Mouse (Mus musculus) bone marrow macrophage, adult 2 months (primary cell): ENCODE results near the gene Eya2. TPM values are rescaled to one million over a fixed set of nuclear protein-coding genes. Genes with fewer than 3 reads are reported as not detected.
"Not testable (repeated sequence)": the region's sequence is repeated elsewhere in the genome, so short reads cannot be mapped to it uniquely, and the experiment has no call there.

Source experiments
- H3K27ac ChIP-seq: 2 replicates; pipeline ENCODE4 v1.5.1; 2012; ENCODE audit warnings: low read depth, low read length; ENCODE audit not compliant: insufficient read depth
- H3K4me1 ChIP-seq: 2 replicates; pipeline ENCODE4 v1.6.1; 2012; ENCODE audit warnings: low read length; ENCODE audit not compliant: control insufficient read depth, insufficient read depth
- H3K4me3 ChIP-seq: 2 replicates; pipeline ENCODE4 v1.5.1; 2012; ENCODE audit warnings: mild to moderate bottlenecking, low read length, moderate library complexity; ENCODE audit not compliant: insufficient read depth
- CTCF ChIP-seq: IDR thresholded peaks from 2 replicates; pipeline ENCODE4 v1.5.1; 2012; ENCODE audit warnings: low read depth, mild to moderate bottlenecking, low read length, moderate library complexity
- POLR2A ChIP-seq: IDR thresholded peaks from 2 replicates; pipeline ENCODE4 v1.6.1; 2012; ENCODE audit warnings: mild to moderate bottlenecking, low read depth, low read length, borderline replicate concordance
- polyA plus RNA-seq: library from polyadenylated mRNA; stranded (reverse); fragments of >200 nt; gene quantifications from 2 replicates; pipeline ENCODE4 v1.2.4, GENCODE M21; 2012; ENCODE audit not compliant: missing spikeins, insufficient read depth, insufficient read length

Gene Eya2
- polyA plus RNA-seq, 1 experiment: 1.0 TPM

GRCm38 (mm10) chr2:165788005-165788404 is 193.2 kb downstream of the Eya2 start:
- TF ChIP-seq CTCF (no peak), POLR2A (no peak)
- H3K4me1 ChIP-seq: peaks cover 10% of the 10 kb centered on the region
- no peak overlapping the region for H3K27ac ChIP-seq
- no peak overlapping the region for H3K4me3 ChIP-seq

DNA sequence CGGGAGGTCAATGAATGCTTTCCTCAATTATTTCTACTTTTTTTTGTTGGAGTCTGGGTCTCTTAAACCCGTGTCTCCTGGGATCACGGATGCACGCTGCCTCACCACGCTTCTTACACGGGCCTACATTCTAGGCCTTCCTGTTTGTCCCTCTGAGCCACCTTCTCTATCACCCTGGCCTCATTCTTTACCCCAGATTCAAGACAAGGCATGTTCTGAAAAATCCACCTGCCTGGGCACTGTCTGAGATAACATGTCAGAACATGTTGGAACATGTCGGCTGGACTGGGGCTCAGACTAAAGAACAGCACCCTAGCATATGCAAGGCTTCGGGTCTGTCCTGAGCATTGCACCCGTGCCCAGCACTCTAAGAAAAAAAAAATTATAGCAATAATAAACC is 194.0 kb downstream of the Eya2 start:
- Histone ChIP-seq H3K27ac (no peak overlapping the region), H3K4me1 (peaks cover 18% of the 10 kb centered on the region), H3K4me3 (no peak overlapping the region)
- TF ChIP-seq POLR2A (no peak), CTCF (no peak)

DNA sequence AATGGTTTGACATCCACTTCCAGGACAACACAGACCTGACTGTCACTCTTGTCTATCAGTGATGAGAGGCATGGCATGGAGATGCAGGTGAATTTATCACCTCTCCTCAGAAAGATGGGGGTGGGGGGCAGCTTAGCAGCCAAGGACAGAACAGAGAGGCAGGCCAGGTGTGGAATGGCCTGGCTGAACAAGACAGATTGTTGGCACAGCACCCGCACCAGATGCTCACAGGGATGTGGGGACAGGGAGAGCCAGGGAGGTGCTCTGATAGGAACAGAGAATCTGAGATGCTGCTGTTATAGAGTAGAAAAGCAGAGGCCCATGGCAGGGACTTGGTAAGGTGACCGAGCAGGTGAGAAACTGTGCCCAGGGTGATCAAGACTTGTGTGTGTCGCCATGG is 194.8 kb downstream of the Eya2 start:
- Histone ChIP-seq H3K4me3 (no peak overlapping the region), H3K4me1 (peaks cover 18% of the 10 kb centered on the region), H3K27ac (no peak overlapping the region)
- TF ChIP-seq POLR2A: no peak
- TF ChIP-seq CTCF: no peak

DNA sequence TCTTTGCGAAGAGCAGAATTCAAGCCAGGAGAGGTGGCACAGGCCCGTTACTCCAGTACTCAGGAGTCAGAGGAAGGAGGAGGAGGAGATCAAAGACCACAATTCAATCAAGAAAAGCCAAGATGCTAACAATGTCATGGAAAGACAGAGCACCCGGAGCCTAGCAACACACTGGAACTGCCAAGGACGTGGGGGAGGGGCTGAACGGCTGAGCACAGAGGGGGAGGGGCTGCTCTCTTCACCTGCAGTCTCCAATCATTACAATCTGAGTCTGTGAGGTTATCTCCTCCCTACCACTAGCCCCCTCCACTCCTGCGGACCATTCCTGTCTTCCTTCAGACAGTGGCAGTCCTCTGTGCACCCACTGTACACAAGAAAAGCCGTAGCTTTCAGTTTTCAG is 196.2 kb downstream of the Eya2 start:
- TF ChIP-seq POLR2A (no peak), CTCF (no peak)
- Histone ChIP-seq H3K27ac (no peak overlapping the region), H3K4me3 (no peak overlapping the region), H3K4me1 (peaks cover 18% of the 10 kb centered on the region)

GRCm38 (mm10) chr2:165791657-165792056 is 196.8 kb downstream of the Eya2 start:
- Histone ChIP-seq H3K4me3 (no peak overlapping the region), H3K4me1 (peaks cover 18% of the 10 kb centered on the region), H3K27ac (no peak overlapping the region)
- no peak for TF ChIP-seq POLR2A
- TF ChIP-seq CTCF: peak; percentile 97

DNA sequence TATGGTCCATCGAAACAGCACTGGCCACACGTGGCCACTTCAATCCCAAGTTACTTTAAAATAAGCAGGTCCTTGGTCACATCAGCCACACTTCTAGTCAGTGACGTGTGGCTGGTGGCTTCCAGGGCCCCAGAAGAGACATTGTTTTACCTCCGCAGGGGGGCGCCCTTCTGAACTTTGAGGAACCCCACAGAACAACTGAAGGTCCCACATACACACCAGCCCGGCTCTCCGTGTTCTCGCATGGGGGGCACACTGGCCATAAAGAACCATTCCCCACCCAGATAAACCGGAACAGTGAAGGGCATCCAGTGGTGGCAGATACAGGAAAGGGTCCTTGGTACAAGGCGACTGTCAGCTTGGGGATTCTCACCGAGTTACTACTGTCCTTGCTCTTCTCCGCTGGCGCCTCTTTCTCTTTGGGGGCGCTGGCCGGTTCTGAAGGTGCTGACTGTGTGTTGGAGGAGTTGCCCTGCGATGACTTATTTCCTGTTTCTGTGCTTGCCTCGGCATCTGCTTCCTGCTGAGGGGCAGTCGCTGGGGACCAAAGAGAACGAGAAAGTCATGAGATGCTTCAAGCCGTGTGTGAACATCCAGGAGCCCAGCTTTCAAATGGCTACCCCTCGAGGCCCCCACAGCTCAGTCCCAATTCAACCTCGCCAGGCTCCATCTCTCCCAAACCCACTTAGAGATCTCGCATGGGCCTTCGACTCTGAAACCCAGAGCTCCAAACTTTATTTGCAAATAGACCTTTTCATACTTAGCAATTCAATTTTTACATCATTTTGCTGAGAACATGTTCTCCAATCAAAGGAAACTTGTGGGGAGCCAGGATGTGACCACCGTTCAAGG is 197.8 kb downstream of the Eya2 start:
- Histone ChIP-seq H3K4me3 (no peak overlapping the region), H3K27ac (peak overlapping the region; percentile 56), H3K4me1 (peaks cover 18% of the 10 kb centered on the region)
- TF ChIP-seq POLR2A (no peak), CTCF (no peak)

DNA sequence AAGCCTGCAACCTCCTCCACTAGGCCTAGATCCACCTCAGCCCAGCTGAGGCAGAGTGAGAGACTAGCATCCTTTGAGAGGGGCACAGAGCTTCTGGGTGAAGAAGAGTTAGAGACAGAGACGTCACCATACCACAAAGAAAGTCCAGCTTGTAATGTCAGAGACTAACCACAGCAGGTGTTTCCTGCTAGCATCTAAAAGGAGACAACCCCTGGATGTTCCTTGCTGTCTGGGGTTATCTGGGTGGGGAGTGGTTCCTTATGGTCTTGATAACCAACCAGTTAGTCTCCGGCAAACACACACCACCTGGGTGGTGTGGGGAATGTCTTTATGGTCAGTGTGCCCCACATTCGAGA is 198.4 kb downstream of the Eya2 start:
- H3K27ac ChIP-seq: peak overlapping the region; percentile 37
- no peak overlapping the region for H3K4me3 ChIP-seq

DNA sequence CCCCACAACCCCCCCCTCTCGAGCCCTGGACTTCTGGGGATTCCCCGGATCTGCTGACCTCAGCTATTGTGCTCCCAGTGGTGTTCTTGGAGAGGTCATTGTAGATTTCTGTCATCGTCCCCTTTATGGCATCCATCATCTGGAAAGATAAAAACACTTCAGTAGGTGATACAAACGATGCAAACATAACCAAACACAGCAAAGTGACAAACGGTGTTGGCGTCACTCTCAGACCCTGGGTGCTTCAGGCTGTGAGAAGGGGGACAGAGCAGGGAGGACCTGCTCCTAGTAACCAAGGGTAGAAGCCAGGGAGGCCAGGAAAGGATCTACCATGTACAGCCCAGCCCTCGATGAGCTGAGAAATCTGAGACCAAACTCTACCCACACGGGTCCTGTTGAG is 203.0 kb downstream of the Eya2 start:
- TF ChIP-seq CTCF (no peak), POLR2A (no peak)
- Histone ChIP-seq H3K4me1 (peaks cover 21% of the 10 kb centered on the region), H3K27ac (no peak overlapping the region)

More for the DNA sequence above, 198.4 kb downstream of the Eya2 start:
- peaks cover 18% of the 10 kb centered on the region for H3K4me1 ChIP-seq
- TF ChIP-seq CTCF (no peak), POLR2A (no peak)

DNA sequence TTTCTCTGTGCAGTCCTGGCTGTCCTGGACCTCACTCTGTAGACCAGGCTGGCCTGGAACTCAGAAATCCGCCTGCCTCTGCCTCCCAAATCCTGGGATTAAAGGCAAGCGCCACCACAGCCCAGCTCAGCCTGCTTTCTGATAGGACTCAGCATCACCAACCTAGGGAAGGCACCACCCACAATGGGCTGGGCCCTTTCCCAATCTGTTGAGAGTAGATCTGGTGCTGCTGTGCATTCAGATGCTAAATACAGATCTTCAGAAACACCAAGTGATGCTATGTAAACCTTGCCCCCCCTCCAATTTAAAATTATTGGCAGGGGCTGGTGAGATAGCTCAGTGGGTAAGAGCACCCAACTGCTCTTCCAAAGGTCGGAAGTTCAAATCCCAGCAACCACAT is 205.3 kb downstream of the Eya2 start:
- not testable (repeated sequence) for H3K4me3 ChIP-seq

More for the DNA sequence above, 203.0 kb downstream of the Eya2 start:
- no peak overlapping the region for H3K4me3 ChIP-seq

DNA sequence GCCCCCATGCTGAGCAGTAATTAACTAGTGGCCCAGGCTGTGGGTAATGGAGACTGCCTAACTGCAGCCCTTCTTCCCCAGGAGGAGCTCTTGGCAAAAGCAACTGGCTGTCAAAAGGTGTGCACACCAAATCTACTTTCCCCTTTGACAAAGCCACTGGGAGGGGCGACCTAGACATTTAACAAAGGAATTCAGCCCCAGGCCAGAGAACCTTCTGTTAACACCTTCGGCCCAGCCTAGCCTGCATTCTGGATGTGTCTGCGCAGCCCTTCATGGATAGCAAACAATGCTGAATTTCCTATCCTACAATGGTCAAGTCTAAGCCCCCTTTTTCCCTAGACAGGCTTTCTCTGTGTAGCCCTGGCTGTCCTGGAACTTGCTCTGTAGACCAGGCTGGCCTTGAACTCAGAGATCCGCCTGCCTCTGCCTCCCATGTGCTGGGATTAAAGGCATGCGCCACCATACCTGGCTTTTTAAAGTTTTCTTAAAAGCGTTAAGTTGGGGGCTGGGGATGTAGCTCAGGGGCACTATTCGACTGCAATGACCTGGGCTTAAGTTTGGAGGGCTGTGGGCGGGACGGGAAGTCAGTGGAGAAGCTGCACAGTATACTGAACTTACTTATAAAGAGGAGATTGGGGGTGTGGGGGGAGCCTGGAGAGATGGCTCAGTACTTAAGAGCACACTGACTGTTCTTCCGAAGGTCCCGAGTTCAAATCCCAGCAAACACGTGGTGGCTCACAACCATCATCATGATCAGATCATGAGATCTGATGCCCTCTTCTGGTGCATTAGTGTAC is 213.5 kb downstream of the Eya2 start:
- H3K4me1 ChIP-seq: no peaks in the 10 kb centered on the region

More for the DNA sequence above, 205.3 kb downstream of the Eya2 start:
- H3K4me1 ChIP-seq: peaks cover 12% of the 10 kb centered on the region
- not testable (repeated sequence) for H3K27ac ChIP-seq

More for the DNA sequence above, 213.5 kb downstream of the Eya2 start:
- H3K4me3 ChIP-seq: no peak overlapping the region
- no peak overlapping the region for H3K27ac ChIP-seq
- no peak for TF ChIP-seq CTCF
- no peak for TF ChIP-seq POLR2A
